Mouse (Mus musculus): Measurements from ENCODE around the gene Htr1a.
A peak's percentile ranks its signal among the peaks of the same experiment; 100 is the strongest.

The Htr1a gene

GRCm38 (mm10) chr13:105443339-105443738 is at the start of gene Htr1a:
Gene Htr1a, plus strand, starts transcription at chr13:105443639.
- DNase-seq: no peak

- DNase-seq: peak; percentile 2
Observed at GRCm38 (mm10) chr13:105411535-105412326, 31.7 kb upstream of the Htr1a start.

GRCm38 (mm10) chr13:105412327-105412722 is 31.1 kb upstream of the Htr1a start:
- DNase-seq: no peak

- DNase-seq: no peak
Observed at GRCm38 (mm10) chr13:105433141-105433540, 10.3 kb upstream of the Htr1a start.

- no peak for DNase-seq
Observed at GRCm38 (mm10) chr13:105433630-105434029, 9.8 kb upstream of the Htr1a start.

GRCm38 (mm10) chr13:105442576-105442975 is 863 bp upstream of the Htr1a start:
- peak; percentile 8 for DNase-seq

GRCm38 (mm10) chr13:105443871-105444237 is 415 bp downstream of the Htr1a start:
- no peak for DNase-seq

- DNase-seq: peak; percentile 1
Observed at GRCm38 (mm10) chr13:105444238-105444894, 927 bp downstream of the Htr1a start.

GRCm38 (mm10) chr13:105444895-105445281 is 1.4 kb downstream of the Htr1a start:
- DNase-seq: no peak

- no peak for DNase-seq
Observed at GRCm38 (mm10) chr13:105446239-105446638, 2.8 kb downstream of the Htr1a start.

- DNase-seq: no peak
Observed at GRCm38 (mm10) chr13:105447695-105448094, 4.3 kb downstream of the Htr1a start.

GRCm38 (mm10) chr13:105451536-105451935 is 8.1 kb downstream of the Htr1a start:
- DNase-seq: no peak

Measured in cerebellum, adult 9-11 months (tissue).